Mouse (Mus musculus) kidney, adult 11 months (tissue): ENCODE results near the gene Pygm.

Source experiments
- DNase-seq: peaks from one replicate; pipeline ENCODE4 v3.0.0; 2022

The Pygm gene

GRCm38 (mm10) chr19:6446736-6447437, 62.7 kb downstream of the Pygm start:
- DNase-seq: no peak
